Mouse (Mus musculus): ENCODE measurements around the gene Eml1. TPM values are rescaled to one million over a fixed set of nuclear protein-coding genes. Genes with fewer than 3 reads are reported as not detected.
"Not testable (repeated sequence)": the region's sequence is repeated elsewhere in the genome, so short reads cannot be mapped to it uniquely, and the experiment has no call there.

Gene Eml1
- polyA plus RNA-seq, 1 experiment from 2014 or later = 88.4 TPM

- H3K27ac ChIP-seq (ENCODE audit: low read length) = no peak overlapping the region
- H3K4me1 ChIP-seq (replicated peaks; ENCODE audit: control insufficient read depth, insufficient read depth, low read length) = no peaks in the 10 kb centered on the region
- WGBS = 71% methylated on average over 10 of the region's 10 CpGs
- H3K27me3 ChIP-seq (replicated peaks; ENCODE audit: control insufficient read depth, insufficient read depth, low read length) = no peaks in the 10 kb centered on the region
- no peaks in the 10 kb centered on the region for H3K36me3 ChIP-seq (ENCODE audit: control insufficient read depth, insufficient read depth)
- no peaks in the 10 kb centered on the region for H3K9me3 ChIP-seq (ENCODE audit: control insufficient read depth, low read length)
- H3K9ac ChIP-seq (replicated peaks; ENCODE audit: low read depth, low read length) = no peak overlapping the region
- no peak overlapping the region for H3K4me2 ChIP-seq (ENCODE audit: low read length)
- ATAC-seq = no peak
- H3K4me3 ChIP-seq (replicated peaks; ENCODE audit: low read length) = no peak overlapping the region
Measured at GRCm38 (mm10) chr12:108503064-108503463, 132.3 kb downstream of the Eml1 start.

- Histone ChIP-seq H3K36me3 (ENCODE audit: control insufficient read depth, insufficient read depth) (no peaks in the 10 kb centered on the region), H3K27me3 (replicated peaks; ENCODE audit: control insufficient read depth, insufficient read depth, low read length) (no peaks in the 10 kb centered on the region), H3K4me3 (replicated peaks; ENCODE audit: low read length) (no peak overlapping the region), H3K9ac (replicated peaks; ENCODE audit: low read depth, low read length) (no peak overlapping the region), H3K4me2 (ENCODE audit: low read length) (no peak overlapping the region), H3K27ac (ENCODE audit: low read length) (no peak overlapping the region), H3K9me3 (ENCODE audit: control insufficient read depth, low read length) (no peaks in the 10 kb centered on the region), H3K4me1 (replicated peaks; ENCODE audit: control insufficient read depth, insufficient read depth, low read length) (no peaks in the 10 kb centered on the region)
- ATAC-seq = no peak
- 81% methylated on average over 16 of the region's 16 CpGs for WGBS
Measured at GRCm38 (mm10) chr12:108503582-108503981, 132.8 kb downstream of the Eml1 start.

- Histone ChIP-seq H3K9ac (replicated peaks; ENCODE audit: low read depth, low read length) (no peak overlapping the region), H3K27me3 (replicated peaks; ENCODE audit: control insufficient read depth, insufficient read depth, low read length) (no peaks in the 10 kb centered on the region), H3K4me2 (ENCODE audit: low read length) (no peak overlapping the region), H3K36me3 (ENCODE audit: control insufficient read depth, insufficient read depth) (no peaks in the 10 kb centered on the region), H3K4me3 (replicated peaks; ENCODE audit: low read length) (no peak overlapping the region), H3K4me1 (replicated peaks; ENCODE audit: control insufficient read depth, insufficient read depth, low read length) (no peaks in the 10 kb centered on the region), H3K9me3 (ENCODE audit: control insufficient read depth, low read length) (no peaks in the 10 kb centered on the region), H3K27ac (ENCODE audit: low read length) (no peak overlapping the region)
- WGBS = 76% methylated on average over 2 of the region's 2 CpGs
- ATAC-seq = no peak
Measured at GRCm38 (mm10) chr12:108505846-108506245, 135.1 kb downstream of the Eml1 start.

- H3K4me1 ChIP-seq (replicated peaks; ENCODE audit: control insufficient read depth, insufficient read depth, low read length); H3K27ac ChIP-seq (ENCODE audit: low read length); H3K36me3 ChIP-seq (ENCODE audit: control insufficient read depth, insufficient read depth); ATAC-seq; H3K9me3 ChIP-seq (ENCODE audit: control insufficient read depth, low read length); H3K27me3 ChIP-seq (replicated peaks; ENCODE audit: control insufficient read depth, insufficient read depth, low read length); H3K4me3 ChIP-seq (replicated peaks; ENCODE audit: low read length); H3K4me2 ChIP-seq (ENCODE audit: low read length); H3K9ac ChIP-seq (replicated peaks; ENCODE audit: low read depth, low read length): not testable (repeated sequence)
- 83% methylated on average over 3 of the region's 3 CpGs for WGBS
Measured at GRCm38 (mm10) chr12:108507046-108507445, 136.3 kb downstream of the Eml1 start.

GRCm38 (mm10) chr12:108510571-108510970 is 139.8 kb downstream of the Eml1 start:
- no peak overlapping the region for H3K9ac ChIP-seq (replicated peaks; ENCODE audit: low read depth, low read length)
- 75% methylated on average over 7 of the region's 7 CpGs for WGBS
- no peak for ATAC-seq

GRCm38 (mm10) chr12:108511009-108511408 is 140.3 kb downstream of the Eml1 start:
- Histone ChIP-seq H3K27ac (ENCODE audit: low read length) (no peak overlapping the region), H3K27me3 (replicated peaks; ENCODE audit: control insufficient read depth, insufficient read depth, low read length) (no peaks in the 10 kb centered on the region), H3K9ac (replicated peaks; ENCODE audit: low read depth, low read length) (no peak overlapping the region), H3K4me3 (replicated peaks; ENCODE audit: low read length) (no peak overlapping the region), H3K4me2 (ENCODE audit: low read length) (no peak overlapping the region), H3K36me3 (ENCODE audit: control insufficient read depth, insufficient read depth) (no peaks in the 10 kb centered on the region), H3K9me3 (ENCODE audit: control insufficient read depth, low read length) (no peaks in the 10 kb centered on the region), H3K4me1 (replicated peaks; ENCODE audit: control insufficient read depth, insufficient read depth, low read length) (no peaks in the 10 kb centered on the region)
- WGBS = 4% methylated on average over 3 of the region's 3 CpGs
- no peak for ATAC-seq

More at GRCm38 (mm10) chr12:108510571-108510970, 139.8 kb downstream of the Eml1 start:
- H3K27ac ChIP-seq (ENCODE audit: low read length) = no peak overlapping the region
- H3K4me1 ChIP-seq (replicated peaks; ENCODE audit: control insufficient read depth, insufficient read depth, low read length) = no peaks in the 10 kb centered on the region
- H3K36me3 ChIP-seq (ENCODE audit: control insufficient read depth, insufficient read depth) = no peaks in the 10 kb centered on the region
- no peak overlapping the region for H3K4me3 ChIP-seq (replicated peaks; ENCODE audit: low read length)
- no peaks in the 10 kb centered on the region for H3K27me3 ChIP-seq (replicated peaks; ENCODE audit: control insufficient read depth, insufficient read depth, low read length)
- no peaks in the 10 kb centered on the region for H3K9me3 ChIP-seq (ENCODE audit: control insufficient read depth, low read length)
- H3K4me2 ChIP-seq (ENCODE audit: low read length) = no peak overlapping the region

GRCm38 (mm10) chr12:108515464-108515863 is 144.7 kb downstream of the Eml1 start:
- 95% methylated on average over 12 of the region's 12 CpGs for WGBS
- Histone ChIP-seq H3K27ac (ENCODE audit: low read length) (no peak overlapping the region), H3K4me2 (ENCODE audit: low read length) (no peak overlapping the region), H3K27me3 (replicated peaks; ENCODE audit: control insufficient read depth, insufficient read depth, low read length) (no peaks in the 10 kb centered on the region), H3K9ac (replicated peaks; ENCODE audit: low read depth, low read length) (no peak overlapping the region), H3K4me3 (replicated peaks; ENCODE audit: low read length) (no peak overlapping the region), H3K4me1 (replicated peaks; ENCODE audit: control insufficient read depth, insufficient read depth, low read length) (no peaks in the 10 kb centered on the region), H3K36me3 (ENCODE audit: control insufficient read depth, insufficient read depth) (no peaks in the 10 kb centered on the region), H3K9me3 (ENCODE audit: control insufficient read depth, low read length) (no peaks in the 10 kb centered on the region)
- no peak for ATAC-seq

- ATAC-seq = no peak
- Histone ChIP-seq H3K9ac (replicated peaks; ENCODE audit: low read depth, low read length) (no peak overlapping the region), H3K36me3 (ENCODE audit: control insufficient read depth, insufficient read depth) (peaks cover 9% of the 10 kb centered on the region), H3K4me2 (ENCODE audit: low read length) (no peak overlapping the region), H3K4me1 (replicated peaks; ENCODE audit: control insufficient read depth, insufficient read depth, low read length) (no peaks in the 10 kb centered on the region), H3K9me3 (ENCODE audit: control insufficient read depth, low read length) (no peaks in the 10 kb centered on the region), H3K27me3 (replicated peaks; ENCODE audit: control insufficient read depth, insufficient read depth, low read length) (no peaks in the 10 kb centered on the region), H3K4me3 (replicated peaks; ENCODE audit: low read length) (no peak overlapping the region), H3K27ac (ENCODE audit: low read length) (no peak overlapping the region)
- WGBS = 79% methylated on average over 8 of the region's 8 CpGs
Measured at GRCm38 (mm10) chr12:108519374-108519773, 148.6 kb downstream of the Eml1 start.

GRCm38 (mm10) chr12:108529214-108529613 is 158.5 kb downstream of the Eml1 start:
- ATAC-seq = 0 out of 2 replicates have a peak, but pooled peaks have one; percentile 38
- H3K36me3 ChIP-seq (ENCODE audit: control insufficient read depth, insufficient read depth) = no peaks in the 10 kb centered on the region

GRCm38 (mm10) chr12:108534484-108534883 is 163.7 kb downstream of the Eml1 start:
- H3K27ac ChIP-seq (ENCODE audit: low read length) = no peak overlapping the region
- 93% methylated on average over 11 of the region's 11 CpGs for WGBS
- no peak overlapping the region for H3K9ac ChIP-seq (replicated peaks; ENCODE audit: low read depth, low read length)
- H3K9me3 ChIP-seq (ENCODE audit: control insufficient read depth, low read length) = no peaks in the 10 kb centered on the region
- peaks cover 8% of the 10 kb centered on the region; the same call in 1 of the 2 replicates for H3K36me3 ChIP-seq (ENCODE audit: control insufficient read depth, insufficient read depth)
- no peak overlapping the region for H3K4me3 ChIP-seq (replicated peaks; ENCODE audit: low read length)
- H3K4me1 ChIP-seq (replicated peaks; ENCODE audit: control insufficient read depth, insufficient read depth, low read length) = no peaks in the 10 kb centered on the region
- no peaks in the 10 kb centered on the region for H3K27me3 ChIP-seq (replicated peaks; ENCODE audit: control insufficient read depth, insufficient read depth, low read length)
- H3K4me2 ChIP-seq (ENCODE audit: low read length) = no peak overlapping the region
- no peak for ATAC-seq

More at GRCm38 (mm10) chr12:108529214-108529613, 158.5 kb downstream of the Eml1 start:
- Histone ChIP-seq H3K4me2 (ENCODE audit: low read length) (no peak overlapping the region), H3K4me1 (replicated peaks; ENCODE audit: control insufficient read depth, insufficient read depth, low read length) (no peaks in the 10 kb centered on the region), H3K4me3 (replicated peaks; ENCODE audit: low read length) (no peak overlapping the region), H3K9ac (replicated peaks; ENCODE audit: low read depth, low read length) (no peak overlapping the region), H3K27ac (ENCODE audit: low read length) (no peak overlapping the region), H3K27me3 (replicated peaks; ENCODE audit: control insufficient read depth, insufficient read depth, low read length) (no peaks in the 10 kb centered on the region), H3K9me3 (ENCODE audit: control insufficient read depth, low read length) (no peaks in the 10 kb centered on the region)
- 48% methylated on average over 8 of the region's 8 CpGs for WGBS
